Mouse (Mus musculus): ENCODE results near the gene Dab2ip. TPM values are rescaled to one million over a fixed set of nuclear protein-coding genes. Genes with fewer than 3 reads are reported as not detected.

Dab2ip gene
- polyA plus RNA-seq, 1 experiment from 2014 or later: 19.7 TPM

DNA sequence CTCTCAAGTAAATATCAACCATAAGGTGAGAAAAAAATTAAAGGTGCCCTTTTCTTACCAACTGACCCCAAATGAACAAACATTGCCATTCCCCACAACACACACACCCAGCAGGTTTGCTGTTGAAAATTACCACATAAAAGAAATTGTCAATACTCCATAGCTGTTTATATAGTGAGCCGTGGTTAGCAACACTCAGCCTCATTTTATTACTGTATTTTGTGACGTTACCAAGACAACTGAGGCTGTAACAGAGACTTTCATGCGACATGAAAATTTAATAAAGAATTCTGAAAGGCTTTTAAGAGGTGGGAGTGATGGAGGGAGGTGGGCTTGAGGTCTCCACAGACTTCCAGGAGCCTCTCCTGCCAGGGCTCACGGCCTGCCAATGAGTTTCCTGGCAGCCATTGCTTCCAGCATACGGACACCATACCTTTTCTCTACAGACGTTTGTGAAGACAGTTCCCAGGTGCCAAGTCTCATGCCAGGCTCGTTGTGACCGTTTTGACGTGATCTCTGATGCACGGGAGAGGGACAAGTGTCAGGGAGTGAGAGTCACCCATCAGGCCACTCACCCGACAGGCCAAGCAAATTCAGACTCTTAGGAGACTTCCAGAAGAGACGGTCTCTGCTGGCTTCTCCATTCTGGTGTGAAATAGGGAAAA is 189.4 kb downstream of the Dab2ip start:
- H3K9me3 ChIP-seq (replicated peaks): no peaks in the 10 kb centered on the region
- H3K4me3 ChIP-seq: no peak overlapping the region
- no peak for DNase-seq (ENCODE audit: low spot score)
- H3K27ac ChIP-seq (replicated peaks): no peak overlapping the region
- peaks cover 29% of the 10 kb centered on the region for H3K4me1 ChIP-seq
- H3K27me3 ChIP-seq (ENCODE audit: low read depth, poor library complexity, severe bottlenecking): no peaks in the 10 kb centered on the region; the same call in 1 of the 2 replicates
- 86% methylated on average over 12 of the region's 12 CpGs for WGBS
- no peaks in the 10 kb centered on the region for H3K36me3 ChIP-seq

DNA sequence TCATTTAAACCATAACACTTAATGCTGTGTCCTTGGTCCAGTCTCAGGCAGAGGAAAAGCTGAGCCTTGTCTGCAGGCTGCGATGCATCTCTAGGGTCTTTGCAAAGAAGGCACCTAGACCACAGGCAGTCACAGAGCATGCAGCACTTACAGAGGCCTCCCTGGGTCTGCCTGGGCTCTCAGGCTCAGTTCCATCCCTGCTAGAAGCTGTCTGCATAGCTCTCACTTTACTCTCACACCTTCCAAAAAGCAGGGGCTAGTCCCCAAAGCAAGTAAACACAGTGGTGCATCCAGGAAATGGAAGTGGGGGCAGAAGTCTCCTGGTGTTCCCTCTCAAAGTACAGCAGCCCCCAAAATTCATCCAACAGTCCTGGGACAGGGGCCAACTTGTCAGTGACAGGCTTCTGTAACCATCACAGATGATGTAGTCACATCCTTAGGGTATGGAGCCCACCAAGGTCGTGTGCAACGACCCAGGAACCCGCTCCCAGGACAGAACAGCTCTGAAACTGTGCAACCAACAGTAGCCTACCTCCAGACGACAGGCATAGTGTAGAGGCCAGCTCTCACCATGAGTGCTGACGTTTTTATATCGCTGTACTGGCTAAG is 192.6 kb downstream of the Dab2ip start:
- no peaks in the 10 kb centered on the region for H3K9me3 ChIP-seq (replicated peaks)
- H3K27ac ChIP-seq (replicated peaks): no peak overlapping the region; the same call in 1 of the 2 replicates
- H3K36me3 ChIP-seq: no peaks in the 10 kb centered on the region
- no peak overlapping the region for H3K4me3 ChIP-seq
- peaks cover 25% of the 10 kb centered on the region for H3K4me1 ChIP-seq
- no peak for DNase-seq (ENCODE audit: low spot score)
- 74% methylated on average over 7 of the region's 7 CpGs for WGBS
- H3K27me3 ChIP-seq (ENCODE audit: low read depth, poor library complexity, severe bottlenecking): no peaks in the 10 kb centered on the region; the same call in 1 of the 2 replicates

DNA sequence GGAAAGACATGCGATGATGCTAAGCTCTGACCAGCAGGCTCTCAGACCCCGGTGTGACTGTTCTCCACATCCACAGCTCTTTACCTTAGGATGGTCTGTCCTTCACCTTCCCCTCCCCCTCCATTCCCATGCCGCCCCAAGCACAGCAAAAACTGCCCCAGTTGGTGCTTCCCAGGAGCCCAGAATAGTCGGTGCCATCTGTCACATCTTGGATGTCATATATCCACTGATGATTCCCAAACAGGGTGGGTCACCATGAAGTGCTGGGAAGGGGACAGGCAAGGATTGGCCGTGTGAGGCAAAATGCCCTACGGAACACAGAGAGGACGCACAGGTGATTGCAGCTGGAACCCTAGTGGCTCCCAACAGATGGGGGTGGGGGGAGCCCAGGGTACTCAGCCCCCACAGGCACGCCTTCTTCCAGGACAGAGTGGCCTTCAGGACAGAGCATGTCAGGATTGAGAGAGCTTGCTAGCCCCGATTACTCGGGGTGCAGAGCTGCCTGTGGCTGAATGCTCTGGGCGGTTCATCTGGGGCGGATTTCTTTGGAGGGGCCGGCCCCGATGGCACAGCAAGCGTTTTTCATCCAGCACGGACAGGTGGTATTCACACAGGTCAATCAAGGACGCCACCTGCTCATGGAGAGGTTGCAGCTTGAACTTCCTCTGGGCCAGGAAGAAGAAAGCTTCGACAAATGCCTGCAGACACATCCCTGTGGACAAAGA is 193.9 kb downstream of the Dab2ip start:
- Histone ChIP-seq H3K4me1 (peaks cover 17% of the 10 kb centered on the region), H3K4me3 (no peak overlapping the region), H3K27me3 (ENCODE audit: low read depth, poor library complexity, severe bottlenecking) (no peaks in the 10 kb centered on the region; the same call in 1 of the 2 replicates), H3K36me3 (no peaks in the 10 kb centered on the region), H3K9me3 (replicated peaks) (no peaks in the 10 kb centered on the region), H3K27ac (replicated peaks) (no peak overlapping the region)
- 84% methylated on average over 18 of the region's 18 CpGs for WGBS
- DNase-seq (ENCODE audit: low spot score): no peak

DNA sequence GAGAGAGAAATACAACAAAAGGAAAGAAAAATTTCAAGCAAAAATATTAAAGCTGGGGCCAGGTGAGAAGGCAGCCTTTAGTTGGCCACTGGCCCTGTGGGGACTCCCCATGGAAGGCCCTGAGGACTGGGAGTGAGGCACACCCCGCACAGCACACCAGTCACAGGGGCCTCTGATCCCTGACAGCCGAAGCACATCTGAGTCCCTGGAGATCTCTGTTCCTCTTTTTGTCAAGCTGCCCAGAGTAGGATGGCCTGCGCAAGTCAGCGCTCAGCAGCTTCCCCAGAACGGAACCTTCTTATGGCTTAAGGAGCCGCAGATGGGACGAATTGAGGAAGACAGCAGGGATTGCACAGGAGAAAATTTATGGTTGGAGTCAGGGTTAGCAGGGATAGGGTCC is 198.4 kb downstream of the Dab2ip start:
- Histone ChIP-seq H3K4me3 (no peak overlapping the region), H3K36me3 (no peaks in the 10 kb centered on the region), H3K27me3 (ENCODE audit: low read depth, poor library complexity, severe bottlenecking) (no peaks in the 10 kb centered on the region), H3K4me1 (peaks cover 16% of the 10 kb centered on the region), H3K27ac (replicated peaks) (no peak overlapping the region), H3K9me3 (replicated peaks) (no peaks in the 10 kb centered on the region)
- 82% methylated on average over 7 of the region's 7 CpGs for WGBS
- no peak for DNase-seq (ENCODE audit: low spot score)

DNA sequence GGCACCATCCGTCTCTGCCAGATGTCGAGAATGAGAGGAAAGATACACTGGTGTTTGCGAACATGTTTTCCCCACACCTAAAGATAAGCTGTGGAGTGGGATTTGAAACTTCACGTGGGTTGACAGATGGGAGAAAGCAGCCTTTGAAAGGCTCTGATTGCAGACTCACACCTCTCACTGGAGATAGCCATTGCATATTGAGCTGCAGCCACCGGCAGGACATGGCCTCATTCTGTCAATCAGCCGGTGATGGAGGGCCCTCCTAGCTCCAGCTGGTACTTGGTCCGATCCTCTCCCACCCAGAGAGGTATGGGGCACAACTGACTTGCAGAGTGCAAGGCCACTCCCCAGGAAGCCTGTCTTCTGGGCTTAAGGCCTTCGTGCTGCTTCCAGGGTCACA is 202.3 kb downstream of the Dab2ip start:
- Histone ChIP-seq H3K36me3 (no peaks in the 10 kb centered on the region), H3K9me3 (replicated peaks) (no peaks in the 10 kb centered on the region), H3K27ac (replicated peaks) (no peak overlapping the region), H3K4me3 (no peak overlapping the region), H3K27me3 (ENCODE audit: low read depth, poor library complexity, severe bottlenecking) (no peaks in the 10 kb centered on the region), H3K4me1 (peaks cover 16% of the 10 kb centered on the region)
- no peak for DNase-seq (ENCODE audit: low spot score)
- WGBS: 78% methylated on average over 8 of the region's 8 CpGs

DNA sequence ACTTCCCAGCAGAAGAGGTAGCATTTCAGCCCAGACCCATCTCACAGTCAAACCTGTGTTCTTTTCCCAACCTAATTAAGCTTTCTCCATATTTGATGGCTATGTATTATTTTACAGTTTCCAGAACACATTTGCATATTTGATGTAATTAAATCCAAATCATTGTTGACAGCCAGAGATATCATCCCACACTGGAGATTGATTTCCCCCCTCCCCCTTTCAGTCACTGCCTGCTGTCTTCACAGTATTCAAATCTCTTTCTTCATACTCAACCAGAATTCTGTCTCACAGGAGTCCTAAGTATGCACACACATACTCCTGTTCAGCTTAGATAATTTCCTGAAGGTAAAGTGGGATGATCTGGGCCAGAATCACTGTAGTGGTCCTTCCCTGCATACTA is 202.8 kb downstream of the Dab2ip start:
- Histone ChIP-seq H3K36me3 (no peaks in the 10 kb centered on the region), H3K4me1 (peaks cover 16% of the 10 kb centered on the region), H3K27me3 (ENCODE audit: low read depth, poor library complexity, severe bottlenecking) (no peaks in the 10 kb centered on the region), H3K27ac (replicated peaks) (no peak overlapping the region), H3K9me3 (replicated peaks) (no peaks in the 10 kb centered on the region), H3K4me3 (no peak overlapping the region)
- DNase-seq (ENCODE audit: low spot score): no peak

DNA sequence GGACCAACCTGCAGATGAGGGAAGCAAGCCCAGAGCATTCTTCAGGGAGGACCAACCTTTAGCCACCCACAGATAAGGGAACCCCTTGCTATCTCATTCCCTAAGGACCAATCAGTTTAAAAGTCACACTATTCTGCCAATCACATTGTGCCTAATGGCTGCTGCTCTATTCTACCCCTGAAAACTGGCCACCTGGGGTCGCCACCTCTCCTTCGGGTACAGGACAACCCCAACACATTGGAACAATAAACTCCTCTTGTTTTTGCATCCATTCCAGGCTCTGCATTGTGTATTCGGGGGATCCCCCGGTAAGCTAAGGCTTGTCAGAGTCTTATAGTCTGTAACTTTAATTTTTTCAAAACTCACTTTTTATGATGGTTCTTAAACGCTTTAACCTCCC is 203.4 kb downstream of the Dab2ip start:
- peaks cover 19% of the 10 kb centered on the region for H3K4me1 ChIP-seq
- no peaks in the 10 kb centered on the region for H3K9me3 ChIP-seq (replicated peaks)
- WGBS: 84% methylated on average over 5 of the region's 5 CpGs
- H3K36me3 ChIP-seq: no peaks in the 10 kb centered on the region
- H3K27ac ChIP-seq (replicated peaks): no peak overlapping the region
- no peak overlapping the region for H3K4me3 ChIP-seq
- no peaks in the 10 kb centered on the region for H3K27me3 ChIP-seq (ENCODE audit: low read depth, poor library complexity, severe bottlenecking)
- no peak for DNase-seq (ENCODE audit: low spot score)

DNA sequence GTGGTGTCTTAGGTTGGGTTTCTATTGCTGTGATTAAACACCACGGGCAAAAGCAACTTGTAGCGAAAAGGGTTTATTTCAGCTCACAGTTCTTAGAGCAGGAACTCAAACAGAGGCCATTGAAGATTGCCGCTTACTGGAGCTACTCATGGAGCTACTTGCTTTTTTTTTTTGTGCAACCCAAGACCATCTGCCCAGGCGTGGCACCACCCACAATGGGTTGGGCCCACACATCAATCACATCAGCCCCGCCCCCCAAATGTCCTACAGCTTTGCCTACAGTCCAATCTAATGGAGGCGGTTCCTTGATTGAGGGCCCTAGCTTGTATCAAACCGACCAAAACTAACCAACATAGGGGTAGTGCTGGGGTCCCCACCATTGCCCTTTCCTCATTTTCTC is 205.8 kb downstream of the Dab2ip start:
- DNase-seq (ENCODE audit: low spot score): no peak
- 89% methylated on average over 7 of the region's 7 CpGs for WGBS
- H3K27ac ChIP-seq (replicated peaks): no peak overlapping the region
- H3K9me3 ChIP-seq (replicated peaks): no peaks in the 10 kb centered on the region
- H3K4me1 ChIP-seq: peaks cover 30% of the 10 kb centered on the region
- H3K27me3 ChIP-seq (ENCODE audit: low read depth, poor library complexity, severe bottlenecking): peaks cover 13% of the 10 kb centered on the region; the same call in 1 of the 2 replicates
- no peaks in the 10 kb centered on the region for H3K36me3 ChIP-seq
- no peak overlapping the region for H3K4me3 ChIP-seq

DNA sequence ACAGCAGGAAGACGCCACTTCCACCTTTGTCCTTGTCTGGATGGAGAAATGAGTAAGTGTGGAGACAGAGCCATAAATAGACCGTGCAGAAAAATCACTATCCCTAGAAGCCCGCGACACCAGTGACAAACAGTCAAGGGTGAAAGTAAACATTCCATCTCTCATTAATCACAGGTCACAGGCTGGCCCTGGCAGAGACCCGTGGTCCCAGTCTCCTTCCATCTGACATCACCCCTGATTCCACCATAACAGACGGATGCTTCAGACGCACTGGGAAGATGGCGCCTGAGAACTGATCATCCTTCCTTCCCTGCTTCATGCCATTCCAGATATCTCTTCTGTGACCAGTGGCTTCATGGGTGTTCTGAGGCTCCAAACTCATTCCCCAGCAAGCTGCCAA is 206.3 kb downstream of the Dab2ip start:
- Histone ChIP-seq H3K4me1 (peaks cover 29% of the 10 kb centered on the region), H3K4me3 (no peak overlapping the region), H3K27me3 (ENCODE audit: low read depth, poor library complexity, severe bottlenecking) (peaks cover 18% of the 10 kb centered on the region; the same call in 1 of the 2 replicates), H3K27ac (replicated peaks) (no peak overlapping the region), H3K36me3 (no peaks in the 10 kb centered on the region), H3K9me3 (replicated peaks) (no peaks in the 10 kb centered on the region)
- 91% methylated on average over 8 of the region's 8 CpGs for WGBS
- no peak for DNase-seq (ENCODE audit: low spot score)

DNA sequence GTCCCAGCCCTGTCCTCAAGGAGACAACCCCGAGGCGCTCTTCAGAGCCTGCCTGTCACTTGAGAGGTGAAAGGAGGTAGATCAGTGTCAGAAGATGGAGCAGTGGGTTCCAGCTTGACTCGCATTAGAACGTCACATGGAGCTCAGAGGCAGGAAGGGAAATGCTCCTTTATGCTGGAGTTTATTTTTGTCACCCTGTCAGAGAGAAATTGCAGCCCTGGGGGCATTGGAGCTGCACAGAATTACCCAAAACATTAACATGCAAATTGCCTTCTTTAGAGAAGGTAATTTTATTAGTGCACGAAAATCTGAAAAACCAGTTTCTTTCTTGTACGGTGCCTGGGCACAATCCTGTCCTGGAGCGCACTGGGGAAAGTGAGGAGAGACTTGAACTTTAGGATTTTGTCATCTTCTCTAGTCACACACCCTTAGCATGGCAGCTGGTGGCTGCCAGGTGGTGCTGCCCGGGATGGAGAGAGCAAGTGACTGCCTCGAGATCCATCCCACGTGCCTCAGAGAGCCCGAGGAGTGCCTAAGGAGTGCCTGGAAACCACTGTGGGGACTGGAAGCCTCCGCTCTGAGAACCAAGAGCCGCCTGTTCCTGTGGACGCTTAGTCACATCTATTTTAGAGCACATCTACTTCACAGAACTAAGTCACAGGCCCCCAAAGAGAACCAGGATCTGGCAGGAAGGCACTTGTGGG is 209.9 kb downstream of the Dab2ip start:
- Histone ChIP-seq H3K27ac (replicated peaks) (no peak overlapping the region), H3K36me3 (no peaks in the 10 kb centered on the region), H3K4me1 (peaks cover 15% of the 10 kb centered on the region), H3K4me3 (no peak overlapping the region), H3K9me3 (replicated peaks) (no peaks in the 10 kb centered on the region), H3K27me3 (ENCODE audit: low read depth, poor library complexity, severe bottlenecking) (peaks cover 20% of the 10 kb centered on the region; the same call in 1 of the 2 replicates)
- DNase-seq (ENCODE audit: low spot score): no peak
- 48% methylated on average over 14 of the region's 14 CpGs for WGBS

DNA sequence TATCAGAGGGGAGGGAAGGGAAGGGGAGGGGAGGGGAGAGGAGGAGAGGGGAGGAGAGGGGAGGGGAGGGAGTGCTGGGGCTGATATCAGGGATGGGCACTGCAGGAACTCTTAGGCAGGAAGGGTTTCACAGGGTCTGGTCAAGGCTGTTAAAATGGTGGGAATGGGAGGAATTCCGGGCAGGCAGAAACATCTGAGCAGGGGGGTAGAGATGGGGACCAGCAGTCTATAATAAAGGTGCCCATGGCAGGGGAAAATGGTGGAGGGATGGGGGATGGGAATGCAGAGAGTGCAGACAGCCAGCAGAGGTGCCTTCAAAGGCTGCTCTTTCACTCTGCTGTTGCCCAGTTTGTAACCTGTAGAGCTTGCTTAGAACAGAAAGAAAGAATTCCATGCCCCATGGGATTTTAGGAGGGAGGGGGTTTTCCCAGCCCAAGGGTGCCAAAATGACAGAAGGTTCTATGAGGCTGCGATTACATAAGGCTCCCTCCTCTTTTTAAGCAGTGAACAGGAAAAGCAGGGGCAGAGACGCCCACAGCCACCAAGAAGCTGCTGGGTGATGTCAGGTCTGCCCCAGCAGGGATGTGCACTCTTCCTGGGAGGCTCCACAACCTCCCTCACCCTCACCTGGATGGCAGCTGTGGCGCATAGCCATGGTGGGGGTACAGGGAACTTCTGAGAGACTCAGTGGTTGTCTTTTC is 210.6 kb downstream of the Dab2ip start:
- peaks cover 15% of the 10 kb centered on the region for H3K4me1 ChIP-seq
- peaks cover 20% of the 10 kb centered on the region; the same call in 1 of the 2 replicates for H3K27me3 ChIP-seq (ENCODE audit: low read depth, poor library complexity, severe bottlenecking)
- 42% methylated on average over 4 of the region's 4 CpGs for WGBS
- no peaks in the 10 kb centered on the region for H3K36me3 ChIP-seq
- no peak for DNase-seq (ENCODE audit: low spot score)
- no peaks in the 10 kb centered on the region for H3K9me3 ChIP-seq (replicated peaks)
- H3K4me3 ChIP-seq: no peak overlapping the region
- 0 out of 2 replicates have a peak overlapping the region, but pooled peaks have one; percentile 33 for H3K27ac ChIP-seq (replicated peaks)

DNA sequence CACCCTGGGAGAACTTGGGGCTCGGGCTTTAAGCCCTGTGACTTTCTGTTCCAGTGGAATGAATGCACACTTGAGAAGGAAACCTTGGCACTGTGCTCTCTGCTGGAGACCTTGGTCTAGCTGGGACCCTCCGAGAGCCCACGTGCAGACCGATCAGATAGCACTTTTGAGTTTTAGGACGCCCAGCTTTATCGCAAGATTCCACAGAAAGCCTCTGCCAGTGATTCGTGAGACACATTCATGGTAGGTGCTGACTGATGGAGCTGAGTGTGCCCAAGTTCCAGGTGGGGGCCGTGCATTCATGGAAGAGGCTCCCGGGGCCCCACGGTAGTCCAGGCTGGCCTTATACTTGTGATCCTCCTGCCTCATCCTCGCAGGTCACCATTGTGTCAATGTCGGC is 211.3 kb downstream of the Dab2ip start:
- no peak for DNase-seq (ENCODE audit: low spot score)
- 85% methylated on average over 12 of the region's 12 CpGs for WGBS
- Histone ChIP-seq H3K36me3 (no peaks in the 10 kb centered on the region), H3K27ac (replicated peaks) (no peak overlapping the region), H3K4me3 (no peak overlapping the region), H3K9me3 (replicated peaks) (no peaks in the 10 kb centered on the region), H3K27me3 (ENCODE audit: low read depth, poor library complexity, severe bottlenecking) (peaks cover 20% of the 10 kb centered on the region; the same call in 1 of the 2 replicates), H3K4me1 (peaks cover 15% of the 10 kb centered on the region)

Data from midbrain, embryonic 10.5 days (tissue).